Mouse (Mus musculus): Measurements from ENCODE around the gene Crip2. TPM values are rescaled to one million over a fixed set of nuclear protein-coding genes. Genes with fewer than 3 reads are reported as not detected.

Crip2 gene
- total RNA-seq, 2 experiments from 2014 or later = 1,482 to 1,552 TPM

- intact Hi-C loops (cut with DNase I) = loop anchor here (2.0 kb wide), 1 partner anchor 149 kb away; no protein-coding TSS in a partner anchor
Measured at GRCm38 (mm10) chr12:113157971-113158370, 17.9 kb downstream of the Crip2 start.

GRCm38 (mm10) chr12:113163561-113164006 is 23.5 kb downstream of the Crip2 start:
- intact Hi-C loops (cut with DNase I) = no loop called here
- DNase-seq = no peak

More at GRCm38 (mm10) chr12:113157971-113158370, 17.9 kb downstream of the Crip2 start:
- DNase-seq = no peak

- intact Hi-C loops (cut with DNase I) = no loop called here
- no peak for DNase-seq
Measured at GRCm38 (mm10) chr12:113168031-113168536, 28.0 kb downstream of the Crip2 start.

- intact Hi-C loops (cut with DNase I) = no loop called here
Measured at GRCm38 (mm10) chr12:113176960-113177725, 37.1 kb downstream of the Crip2 start.

GRCm38 (mm10) chr12:113181020-113181419 is 41.0 kb downstream of the Crip2 start:
- intact Hi-C loops (cut with DNase I) = no loop called here

More at GRCm38 (mm10) chr12:113176960-113177725, 37.1 kb downstream of the Crip2 start:
- no peak for DNase-seq

GRCm38 (mm10) chr12:113184945-113185344 is 44.9 kb downstream of the Crip2 start:
- intact Hi-C loops (cut with DNase I) = no loop called here
- no peak for DNase-seq

More at GRCm38 (mm10) chr12:113181020-113181419, 41.0 kb downstream of the Crip2 start:
- no peak for DNase-seq

- intact Hi-C loops (cut with DNase I) = no loop called here
- DNase-seq = no peak
Measured at GRCm38 (mm10) chr12:113185442-113186291, 45.6 kb downstream of the Crip2 start, which contains the start of gene Tmem121. Tmem121 (plus strand) TSS chr12:113185930.

GRCm38 (mm10) chr12:113186326-113187010 is 46.4 kb downstream of the Crip2 start:
- intact Hi-C loops (cut with DNase I) = no loop called here
- DNase-seq = no peak

- intact Hi-C loops (cut with DNase I) = no loop called here
- DNase-seq = no peak
Measured at GRCm38 (mm10) chr12:113187011-113187375, 47.0 kb downstream of the Crip2 start.

- intact Hi-C loops (cut with DNase I) = no loop called here
- peak; percentile 47 to 66 for DNase-seq
Measured at GRCm38 (mm10) chr12:113187584-113188295, 47.7 kb downstream of the Crip2 start.

- DNase-seq = no peak
- intact Hi-C loops (cut with DNase I) = no loop called here
Measured at GRCm38 (mm10) chr12:113188349-113189055, 48.5 kb downstream of the Crip2 start.

- intact Hi-C loops (cut with DNase I) = no loop called here
Measured at GRCm38 (mm10) chr12:113193423-113193822, 53.4 kb downstream of the Crip2 start.

More at GRCm38 (mm10) chr12:113193423-113193822, 53.4 kb downstream of the Crip2 start:
- no peak for DNase-seq

Other genes with a start within 250 kb of the Crip2 start
- gene Jag2, start 210.5 kb upstream of the Crip2 start, total RNA-seq (2021) = 10 to 100 TPM; 24.4 to 28.4 TPM
- gene Nudt14, start 198.1 kb upstream of the Crip2 start, total RNA-seq (2021) = 10 to 100 TPM in 1 of 2 experiments, 1 to 10 TPM in 1; 5.6 to 10.6 TPM
- gene Btbd6, start 163.8 kb upstream of the Crip2 start, total RNA-seq (2021) = 10 to 100 TPM; 24.3 to 24.7 TPM
- 10 to 100 TPM; 24.5 to 25.3 TPM for gene Brf1, start 139.5 kb upstream of the Crip2 start, total RNA-seq (2021)
- gene Pacs2, start 125.7 kb upstream of the Crip2 start, total RNA-seq (2021) = 10 to 100 TPM; 32.5 to 38.9 TPM
- not detected for gene Tex22, start 65.7 kb upstream of the Crip2 start, total RNA-seq (2021)
- 10 to 100 TPM; 48.7 to 56.4 TPM for gene Mta1, start 42.0 kb upstream of the Crip2 start, total RNA-seq (2021)
- 100 to 1,000 TPM; 190 to 198 TPM for gene Crip1, start 6.1 kb downstream of the Crip2 start, total RNA-seq (2021)
- under 1 TPM; 0.19 to 0.49 TPM for gene Tedc1, start 16.2 kb downstream of the Crip2 start, total RNA-seq (2021)
- gene Tmem121, start 45.7 kb downstream of the Crip2 start, total RNA-seq (2021) = not detected

Data from heart, postnatal 36 days (tissue).